Mouse (Mus musculus) brain, embryonic 18.5 days (tissue): ENCODE measurements around the gene Pole4.

Experiments used
- DNase-seq: peaks from one replicate; pipeline ENCODE4 v3.0.0-alpha.2; 2012; ENCODE audit warnings: low read depth, low spot score

Pole4 gene

GRCm38 (mm10) chr6:82705221-82705620 lies at the start of gene Pole4:
TSS of gene Pole4 (minus strand) at chr6:82705365.
- DNase-seq = no peak

- no peak for DNase-seq
Measured at GRCm38 (mm10) chr6:82754769-82755168, 49.6 kb upstream of the Pole4 start.

GRCm38 (mm10) chr6:82753638-82754361 lies 48.6 kb upstream of the Pole4 start:
- DNase-seq = no peak

- DNase-seq = no peak
Measured at GRCm38 (mm10) chr6:82753061-82753460, 47.9 kb upstream of the Pole4 start.

- no peak for DNase-seq
Measured at GRCm38 (mm10) chr6:82751791-82752190, 46.6 kb upstream of the Pole4 start.

- no peak for DNase-seq
Measured at GRCm38 (mm10) chr6:82751031-82751430, 45.9 kb upstream of the Pole4 start.

- no peak for DNase-seq
Measured at GRCm38 (mm10) chr6:82750063-82750462, 44.9 kb upstream of the Pole4 start.

GRCm38 (mm10) chr6:82748106-82748672 lies 43.0 kb upstream of the Pole4 start:
- no peak for DNase-seq

- DNase-seq = no peak
Measured at GRCm38 (mm10) chr6:82747085-82747484, 41.9 kb upstream of the Pole4 start.

- DNase-seq = no peak
Measured at GRCm38 (mm10) chr6:82744553-82744952, 39.4 kb upstream of the Pole4 start.

- DNase-seq = no peak
Measured at GRCm38 (mm10) chr6:82741518-82741880, 36.3 kb upstream of the Pole4 start.

- DNase-seq = no peak
Measured at GRCm38 (mm10) chr6:82740868-82741517, 35.8 kb upstream of the Pole4 start.

GRCm38 (mm10) chr6:82740269-82740668 lies 35.1 kb upstream of the Pole4 start:
- peak; percentile 30 for DNase-seq

- no peak for DNase-seq
Measured at GRCm38 (mm10) chr6:82737634-82738540, 32.7 kb upstream of the Pole4 start.

- DNase-seq = no peak
Measured at GRCm38 (mm10) chr6:82736626-82737600, 31.7 kb upstream of the Pole4 start.

GRCm38 (mm10) chr6:82735347-82735746 lies 30.2 kb upstream of the Pole4 start:
- DNase-seq = no peak

- no peak for DNase-seq
Measured at GRCm38 (mm10) chr6:82728635-82729034, 23.5 kb upstream of the Pole4 start.

GRCm38 (mm10) chr6:82727206-82727605 lies 22.0 kb upstream of the Pole4 start:
- DNase-seq = no peak

GRCm38 (mm10) chr6:82723321-82723720 lies 18.2 kb upstream of the Pole4 start:
- no peak for DNase-seq

- no peak for DNase-seq
Measured at GRCm38 (mm10) chr6:82716126-82716525, 11.0 kb upstream of the Pole4 start.

GRCm38 (mm10) chr6:82715653-82716052 lies 10.5 kb upstream of the Pole4 start:
- DNase-seq = no peak
